Mouse (Mus musculus): ENCODE measurements around the gene Dolpp1. TPM values are rescaled to one million over a fixed set of nuclear protein-coding genes. Genes with fewer than 3 reads are reported as not detected.

Dolpp1 gene
- polyA plus RNA-seq, 1 experiment, result 31.5 TPM

DNA sequence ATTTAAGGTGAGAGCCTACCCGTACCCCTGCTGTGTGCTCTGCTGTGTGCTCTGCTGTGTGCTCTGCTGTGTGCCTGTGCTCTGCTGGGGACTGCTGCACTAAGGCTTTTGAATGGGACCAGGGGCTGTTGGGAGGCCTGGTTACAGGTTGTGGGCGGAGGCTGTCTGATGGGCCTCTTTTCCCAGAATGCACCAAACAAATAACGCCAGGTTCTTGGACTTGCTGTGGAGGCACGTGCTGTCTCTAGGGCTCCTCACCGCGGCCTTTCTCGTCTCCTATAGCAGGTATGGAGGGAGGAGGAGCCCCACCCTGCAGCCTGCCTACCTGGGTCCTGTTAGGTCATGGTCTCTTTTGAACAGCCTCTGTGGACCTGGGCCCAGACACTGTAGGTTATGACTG is 4.2 kb downstream of the Dolpp1 start:
- no peak for TF ChIP-seq GATA1 (IDR thresholded peaks at IDR 0.05; ENCODE audit: low read length)

DNA sequence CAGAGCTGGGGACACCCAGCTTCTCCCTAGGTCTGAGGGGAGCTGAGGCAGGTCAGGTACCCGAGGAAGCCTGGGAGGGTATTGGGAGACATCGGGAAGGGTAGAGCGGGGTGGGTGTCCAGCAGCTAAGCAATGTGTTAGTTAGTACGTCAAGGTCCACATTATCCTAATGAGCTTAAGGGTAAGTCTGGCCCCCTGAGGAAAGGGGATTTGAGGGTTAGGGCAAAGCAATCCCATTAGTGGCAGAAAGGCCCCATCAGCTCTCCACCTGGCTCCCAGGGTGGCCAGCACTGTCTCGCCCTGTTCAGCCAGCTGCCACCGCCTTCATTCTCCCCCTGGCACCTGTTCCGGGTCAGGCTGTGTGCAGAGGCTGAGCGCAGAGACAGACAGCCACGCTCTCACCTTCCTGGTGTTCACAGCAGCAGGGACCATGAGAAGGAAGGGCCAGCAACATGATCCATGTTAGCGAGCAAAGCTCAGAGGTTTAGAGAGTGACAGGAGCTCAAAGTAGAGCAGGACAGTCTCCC is 6.0 kb downstream of the Dolpp1 start:
- no peak for TF ChIP-seq GATA1 (IDR thresholded peaks at IDR 0.05; ENCODE audit: low read length)

DNA sequence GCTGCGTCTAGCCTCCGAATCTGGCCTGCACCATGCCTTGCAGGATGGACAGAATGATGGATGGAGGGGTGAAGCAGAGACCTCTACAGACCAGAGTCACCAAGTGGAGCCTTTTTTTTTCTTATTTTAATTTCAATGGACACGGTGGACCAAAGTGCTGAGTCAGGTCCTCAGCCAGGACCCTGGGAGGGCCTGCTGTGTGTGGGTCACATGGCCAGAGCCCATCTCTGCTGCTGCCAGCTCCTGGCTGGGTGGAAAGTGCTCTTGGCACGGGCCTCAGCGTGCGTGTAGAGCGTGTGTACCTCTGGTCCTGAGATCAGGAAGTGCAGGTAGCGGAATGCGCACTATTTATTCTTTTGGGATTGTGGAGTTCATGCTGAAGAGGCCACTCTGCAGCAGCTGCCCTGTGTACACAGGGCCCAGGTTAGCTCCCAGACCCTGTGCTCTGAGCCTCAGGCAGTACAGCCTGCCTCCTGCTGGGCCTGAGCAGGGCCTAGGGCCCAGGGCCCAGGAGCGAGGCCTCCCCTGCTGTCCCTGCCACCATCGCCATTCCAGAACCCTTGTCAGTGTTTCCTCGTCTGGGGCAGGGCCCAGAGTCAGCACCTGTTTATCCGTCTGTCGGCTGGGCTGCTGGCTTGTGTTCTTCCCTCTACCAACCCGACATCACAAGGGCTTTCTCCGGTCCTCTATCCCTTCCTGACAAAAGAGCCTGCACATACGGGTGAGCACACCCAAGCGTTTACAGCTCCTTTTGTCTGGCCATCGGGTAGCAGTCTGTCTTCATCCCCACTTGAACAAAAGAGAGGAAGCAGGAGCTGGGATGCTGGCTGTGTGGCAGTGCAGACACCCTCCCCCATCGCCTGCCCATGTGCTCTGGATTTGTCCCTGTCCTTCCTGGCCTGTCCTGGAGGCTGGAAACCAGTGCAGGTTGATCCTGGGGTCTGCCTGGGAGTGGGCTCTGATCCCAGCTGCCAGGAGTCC is 7.4 kb downstream of the Dolpp1 start:
- TF ChIP-seq GATA1 (IDR thresholded peaks at IDR 0.05; ENCODE audit: low read length), result no peak

DNA sequence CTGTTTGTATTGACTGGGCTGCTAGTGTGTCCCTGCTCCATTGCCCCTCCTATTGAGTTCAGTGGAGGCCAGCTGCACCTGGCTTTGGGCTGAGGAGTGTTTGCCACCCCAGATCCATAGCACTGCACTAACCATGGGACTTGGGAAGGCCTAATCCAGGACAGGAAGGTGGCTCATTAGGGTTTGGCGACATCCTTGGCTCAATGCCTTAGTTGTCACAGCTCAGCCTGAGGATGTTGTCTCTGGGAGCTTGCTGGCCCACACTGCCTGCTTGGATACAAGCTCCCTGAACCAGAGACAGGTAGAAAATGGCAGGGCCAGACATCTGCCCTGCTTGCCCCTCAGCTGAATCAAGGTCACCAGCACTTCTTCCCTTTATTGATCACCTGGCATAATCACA is 9.5 kb downstream of the Dolpp1 start:
- TF ChIP-seq GATA1 (IDR thresholded peaks at IDR 0.05; ENCODE audit: low read length), result no peak

DNA sequence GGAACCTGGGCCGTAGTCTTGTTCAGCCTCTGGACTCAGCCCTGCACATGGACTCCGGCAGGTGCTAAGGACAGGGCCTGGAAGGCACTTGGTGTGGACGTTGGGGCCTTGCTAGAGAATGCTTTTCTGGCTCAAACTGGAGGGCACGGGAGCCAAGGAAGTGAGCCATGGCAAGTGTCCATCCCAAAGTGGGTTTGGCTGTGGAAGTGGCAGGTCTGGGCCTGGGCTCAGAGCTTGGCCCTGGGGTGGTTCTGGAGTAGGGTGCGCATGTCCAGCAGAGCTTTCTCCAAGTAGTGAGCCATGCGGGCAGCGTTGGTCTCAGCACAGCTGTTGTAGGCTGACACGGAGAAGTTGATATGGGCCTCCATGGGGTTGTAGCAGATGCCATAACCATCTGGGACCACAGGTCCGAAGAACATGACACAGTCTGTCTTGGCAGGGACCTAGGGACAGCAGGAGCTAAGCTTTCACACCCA is 10.3 kb downstream of the Dolpp1 start:
- no peak for TF ChIP-seq GATA1 (IDR thresholded peaks at IDR 0.05; ENCODE audit: low read length)

DNA sequence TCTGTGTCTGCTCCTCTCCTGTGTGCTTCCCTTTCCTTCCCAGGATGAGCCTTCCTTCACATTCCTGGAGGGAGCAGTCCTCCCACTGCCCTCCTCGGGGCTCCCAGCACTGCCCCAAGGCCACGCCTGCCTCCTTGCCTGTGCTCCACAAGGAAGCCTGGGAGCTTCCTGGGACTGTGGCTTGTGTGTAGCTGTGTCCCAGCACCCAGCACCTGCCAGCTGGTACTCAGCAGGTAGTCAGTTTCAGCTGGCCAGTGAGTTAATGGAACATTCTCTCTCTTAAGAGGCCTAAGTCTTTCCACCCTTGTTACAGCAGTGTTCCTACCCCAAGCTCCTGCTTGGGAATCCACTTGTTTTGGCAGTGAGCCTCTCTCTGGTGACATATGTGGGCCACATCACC is 10.8 kb downstream of the Dolpp1 start:
- TF ChIP-seq GATA1 (IDR thresholded peaks at IDR 0.05; ENCODE audit: low read length), result no peak

DNA sequence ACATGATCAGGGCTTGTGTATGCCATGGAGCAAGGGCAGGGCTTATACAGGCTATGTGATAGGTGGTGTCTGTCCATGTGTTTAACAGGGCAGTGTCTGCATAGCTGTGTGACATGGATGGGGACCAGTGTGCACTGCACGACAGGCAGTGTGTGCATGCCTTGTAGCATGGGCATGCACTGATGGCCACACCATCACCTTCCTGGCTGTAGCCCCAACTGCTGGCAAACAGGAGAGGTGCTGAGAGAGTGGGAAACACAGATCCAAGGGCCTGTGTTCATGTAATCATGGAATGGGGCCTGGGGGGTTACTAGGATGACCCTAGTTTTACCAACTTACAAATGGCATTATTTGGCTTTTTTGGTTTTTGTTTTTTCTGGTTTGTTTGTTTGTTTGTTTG is 11.8 kb downstream of the Dolpp1 start:
- TF ChIP-seq GATA1 (IDR thresholded peaks at IDR 0.05; ENCODE audit: low read length), result no peak

DNA sequence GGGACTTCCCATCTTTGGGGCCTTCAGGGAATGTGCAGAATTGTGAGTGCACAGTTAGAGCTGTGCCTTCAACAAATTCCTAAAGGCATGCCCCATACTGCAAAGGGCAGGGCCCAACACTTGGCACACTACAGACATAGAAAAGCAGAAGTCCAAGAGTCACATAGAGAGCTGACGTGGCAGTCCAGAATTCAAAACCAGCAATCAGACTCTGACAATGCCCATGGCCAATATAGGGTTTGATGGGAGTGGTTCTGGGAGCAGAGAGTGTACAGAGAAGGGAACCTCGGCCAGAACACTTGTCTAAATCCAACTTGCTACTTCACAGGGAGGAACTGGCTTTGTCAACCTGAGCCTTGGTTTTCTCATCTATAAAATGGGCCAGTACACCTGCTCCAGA is 15.2 kb downstream of the Dolpp1 start:
- no peak for TF ChIP-seq GATA1 (IDR thresholded peaks at IDR 0.05; ENCODE audit: low read length)

DNA sequence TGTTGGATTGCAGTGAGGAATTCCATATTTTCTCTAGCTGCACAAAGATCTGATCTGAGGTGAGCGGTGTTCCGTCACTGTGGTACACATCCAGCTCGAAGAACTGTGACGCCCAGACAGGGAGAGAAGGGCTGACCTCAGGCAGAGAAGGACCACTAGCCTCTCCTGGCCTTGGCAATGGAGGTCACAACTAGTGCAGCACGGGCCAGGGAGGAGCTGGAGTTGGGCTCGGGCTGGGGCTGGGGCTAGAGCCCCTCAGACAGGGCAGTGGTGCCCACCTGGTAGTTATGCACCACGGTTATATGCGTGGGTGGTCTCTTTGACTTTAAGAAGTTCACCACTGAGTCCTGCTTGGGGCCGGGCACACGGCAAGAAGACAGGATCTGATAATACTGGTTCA is 15.7 kb downstream of the Dolpp1 start:
- no peak for TF ChIP-seq GATA1 (IDR thresholded peaks at IDR 0.05; ENCODE audit: low read length)

DNA sequence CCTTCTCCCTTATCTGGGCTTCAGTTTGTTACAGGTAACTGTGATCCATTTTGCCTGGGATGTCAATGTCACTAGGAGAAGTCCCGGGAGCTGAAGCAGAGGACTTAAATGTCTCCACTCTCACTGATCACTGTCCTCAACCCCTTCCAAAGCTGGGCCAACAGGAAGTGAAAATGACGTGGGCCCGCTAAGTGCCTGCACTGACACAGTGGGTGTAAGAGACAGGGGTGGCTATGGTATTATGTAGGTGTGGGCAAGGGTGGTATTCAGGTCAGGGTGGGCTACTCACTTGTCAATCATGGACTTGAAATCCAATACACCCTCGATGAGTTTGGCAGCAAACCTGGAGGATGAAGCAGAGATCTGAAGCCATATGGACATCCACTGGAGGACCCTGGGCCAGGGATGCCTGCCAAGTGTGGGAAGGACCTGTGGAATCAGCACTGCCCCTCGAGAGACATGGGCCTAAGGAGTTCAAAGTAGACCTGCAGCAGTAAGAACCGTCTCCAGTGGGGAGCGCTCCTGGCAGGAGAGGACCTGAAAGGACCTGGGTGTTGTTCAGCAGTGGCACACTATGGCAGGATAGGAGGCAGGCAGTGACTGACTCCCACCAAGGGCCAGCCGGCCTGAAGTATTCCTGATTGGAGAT is 16.5 kb downstream of the Dolpp1 start:
- TF ChIP-seq GATA1 (IDR thresholded peaks at IDR 0.05; ENCODE audit: low read length), result no peak

DNA sequence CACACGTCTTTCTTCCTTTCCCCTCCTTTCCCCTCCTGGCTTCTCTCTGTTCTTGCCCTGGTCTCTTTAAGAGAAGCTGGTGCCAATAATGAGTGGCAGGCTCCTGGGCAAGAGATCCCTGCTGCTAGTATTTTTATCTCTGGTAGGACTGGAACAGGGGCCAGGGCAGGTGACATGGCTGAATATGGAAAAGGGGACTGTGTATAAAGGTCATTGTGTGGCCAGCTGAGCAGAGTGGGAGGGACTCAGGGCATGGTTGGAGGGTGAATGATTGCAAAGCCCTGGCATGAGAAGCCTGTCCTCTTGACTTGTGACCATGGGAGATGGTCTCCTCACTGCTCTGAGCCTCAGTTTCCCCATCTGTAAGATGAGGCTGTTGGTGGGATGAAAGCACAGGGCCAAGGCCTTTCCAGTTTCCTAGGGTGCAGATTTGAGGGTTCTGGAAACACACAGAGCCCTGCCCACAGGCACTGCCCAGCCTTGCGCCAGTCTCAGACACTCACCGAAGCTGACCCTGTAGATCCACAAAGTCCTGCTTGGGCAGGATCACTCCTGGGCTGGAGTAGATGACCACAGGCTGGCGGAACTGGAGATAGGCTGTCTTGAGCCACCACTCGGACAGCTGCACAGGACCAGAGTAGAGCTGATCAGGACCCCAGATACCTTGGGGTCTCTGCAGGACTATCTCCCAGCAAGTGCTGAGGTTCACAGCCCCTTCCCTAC is 17.6 kb downstream of the Dolpp1 start:
- TF ChIP-seq GATA1 (IDR thresholded peaks at IDR 0.05; ENCODE audit: low read length), result no peak

DNA sequence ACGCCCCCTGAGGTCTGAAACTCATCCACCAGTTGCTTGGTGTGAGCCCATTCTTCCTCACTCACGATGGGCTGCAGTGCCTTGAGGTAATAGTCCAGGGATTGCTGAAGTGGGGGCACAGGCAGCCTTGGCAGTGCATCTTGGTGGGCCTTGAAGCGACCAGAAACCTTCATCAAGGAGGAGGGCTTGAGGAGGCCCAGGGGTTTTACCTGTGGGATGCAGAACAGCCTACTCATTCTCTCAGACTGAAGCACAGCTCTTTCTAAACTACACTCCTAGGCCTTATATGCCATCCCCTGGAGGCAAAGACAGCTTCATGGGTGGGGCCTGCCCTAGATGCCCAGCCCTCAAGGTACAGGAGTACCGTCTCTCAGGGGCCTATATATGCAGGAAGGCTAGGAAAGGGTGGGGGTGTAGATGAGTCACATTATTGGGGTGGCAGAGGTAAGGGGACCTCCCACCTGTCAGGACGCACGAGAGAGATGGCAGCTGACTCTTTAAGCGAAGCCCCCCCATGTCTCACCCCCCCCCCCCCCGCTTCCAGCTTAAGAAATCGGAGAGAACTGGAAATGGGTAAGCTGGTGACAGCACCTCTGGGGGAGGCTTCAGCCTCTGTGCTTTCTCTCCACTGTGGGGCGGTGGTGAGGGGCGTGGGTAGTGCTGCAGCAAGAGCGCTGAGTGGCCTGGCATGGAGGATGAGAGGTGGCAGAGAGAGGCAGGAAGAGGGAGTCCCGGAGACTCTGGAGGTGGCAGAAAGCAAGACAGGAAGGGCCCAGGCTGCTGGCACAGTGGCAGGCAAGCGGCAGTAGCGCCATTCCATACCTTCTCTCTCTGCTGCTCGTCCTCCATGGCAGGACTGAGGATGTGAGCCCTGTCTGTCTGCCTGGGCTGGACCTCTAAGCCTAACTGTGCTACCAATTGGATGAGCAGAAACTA is 21.3 kb downstream of the Dolpp1 start:
- TF ChIP-seq GATA1 (IDR thresholded peaks at IDR 0.05; ENCODE audit: low read length), result no peak

DNA sequence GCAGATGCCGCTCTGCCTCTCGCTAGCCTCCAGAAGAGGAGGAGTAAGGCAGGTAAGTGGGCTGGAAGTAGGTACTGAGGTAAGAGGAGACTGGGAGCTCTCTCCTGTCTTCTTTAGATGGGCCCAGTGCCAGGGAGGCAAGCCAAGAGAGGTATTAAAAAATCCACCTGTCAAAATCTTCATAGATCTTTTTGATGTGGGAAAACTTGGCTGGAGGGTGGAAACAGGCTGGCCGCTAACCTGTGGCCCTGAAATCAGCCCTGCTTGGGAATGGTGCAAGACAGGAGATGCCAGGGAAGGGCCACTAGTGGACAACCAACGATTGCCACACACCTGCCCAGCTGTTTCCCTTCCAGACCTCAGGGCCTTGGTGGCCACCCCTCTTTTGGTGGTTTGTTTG is 22.0 kb downstream of the Dolpp1 start:
- no peak for TF ChIP-seq GATA1 (IDR thresholded peaks at IDR 0.05; ENCODE audit: low read length)

DNA sequence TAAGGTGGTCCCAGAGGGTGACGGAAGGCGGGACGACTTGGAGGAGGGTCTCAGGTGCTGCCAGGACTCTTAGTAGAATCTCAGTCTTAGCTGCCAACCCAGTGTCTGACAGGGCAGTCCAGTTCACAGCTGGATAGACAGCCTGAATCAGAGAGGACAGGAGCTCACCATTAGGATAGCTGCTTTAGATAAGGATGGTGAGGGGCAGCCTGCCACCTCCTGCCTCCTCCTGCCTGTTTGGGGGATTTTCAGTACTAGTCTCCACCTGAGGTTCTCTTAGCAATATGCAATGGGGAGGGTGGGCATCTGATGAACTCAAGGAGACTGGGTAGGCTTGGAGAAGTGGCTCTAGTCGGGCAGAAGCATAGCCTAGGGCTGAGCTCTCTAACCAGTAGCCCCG is 22.6 kb downstream of the Dolpp1 start:
- TF ChIP-seq GATA1 (IDR thresholded peaks at IDR 0.05; ENCODE audit: low read length), result no peak
